Mouse (Mus musculus): Measurements from ENCODE around the gene Bcl2l14. TPM values are rescaled to one million over a fixed set of nuclear protein-coding genes. Genes with fewer than 3 reads are reported as not detected.

Gene Bcl2l14
- polyA plus RNA-seq, 2 experiments, result 0.08 TPM; not detected in 1

- no peak overlapping the region for H3K27ac ChIP-seq
- DNase-seq (ENCODE audit: low read depth in 3 of 3, low spot score in 3 of 3), result no peak
- H3K4me2 ChIP-seq (ENCODE audit: low read depth), result no peak overlapping the region
- H3K27me3 ChIP-seq (ENCODE audit: control insufficient read depth, insufficient read depth, low read length), result no peaks in the 10 kb centered on the region
- WGBS (ENCODE audit: insufficient replicate concordance), result 75% methylated on average over 6 of the region's 6 CpGs
- no peaks in the 10 kb centered on the region for H3K9me3 ChIP-seq (ENCODE audit: control insufficient read depth, low read length)
- no peaks in the 10 kb centered on the region for H3K4me1 ChIP-seq (replicated peaks; ENCODE audit: control insufficient read depth in 2 of 2, insufficient read depth in 2 of 2, low read length in 1 of 2)
- TF ChIP-seq CTCF (IDR thresholded peaks at IDR 0.05; ENCODE audit: low read depth) (no peak), EP300 (IDR thresholded peaks at IDR 0.05; ENCODE audit: low read depth) (no peak)
- H3K36me3 ChIP-seq (replicated peaks; ENCODE audit: control insufficient read depth, insufficient read depth, low read depth), result peaks cover 14% of the 10 kb centered on the region
- no peak overlapping the region for H3K4me3 ChIP-seq (ENCODE audit: insufficient read depth in 1 of 2, low read depth in 2 of 2, low read length in 2 of 2)
- H3K9ac ChIP-seq (replicated peaks), result no peak overlapping the region
- no peak for ATAC-seq (ENCODE audit: insufficient read depth)
Observed at GRCm38 (mm10) chr6:134461175-134461574, 65.1 kb downstream of the Bcl2l14 start.

- DNase-seq (ENCODE audit: low read depth in 3 of 3, low spot score in 3 of 3), result no peak
- no peaks in the 10 kb centered on the region for H3K27me3 ChIP-seq (ENCODE audit: control insufficient read depth, insufficient read depth, low read length)
- no peak for TF ChIP-seq EP300 (IDR thresholded peaks at IDR 0.05; ENCODE audit: low read depth)
- TF ChIP-seq CTCF (IDR thresholded peaks at IDR 0.05; ENCODE audit: low read depth), result no peak
- WGBS (ENCODE audit: insufficient replicate concordance), result 82% methylated on average over 10 of the region's 10 CpGs
- H3K4me3 ChIP-seq (ENCODE audit: insufficient read depth in 1 of 2, low read depth in 2 of 2, low read length in 2 of 2), result no peak overlapping the region
- H3K9me3 ChIP-seq (ENCODE audit: control insufficient read depth, low read length), result no peaks in the 10 kb centered on the region
- H3K4me1 ChIP-seq (replicated peaks; ENCODE audit: control insufficient read depth in 2 of 2, insufficient read depth in 2 of 2, low read length in 1 of 2), result peaks cover 0 to 6% of the 10 kb centered on the region in 2 experiments; a peak in 2 of 4 replicates
- H3K36me3 ChIP-seq (replicated peaks; ENCODE audit: control insufficient read depth, insufficient read depth, low read depth), result peaks cover 16% of the 10 kb centered on the region
- ATAC-seq (ENCODE audit: insufficient read depth), result no peak
- H3K27ac ChIP-seq, result no peak overlapping the region
- H3K4me2 ChIP-seq (ENCODE audit: low read depth), result no peak overlapping the region
- no peak overlapping the region for H3K9ac ChIP-seq (replicated peaks)
Observed at GRCm38 (mm10) chr6:134466671-134467229, 70.6 kb downstream of the Bcl2l14 start.

DNA sequence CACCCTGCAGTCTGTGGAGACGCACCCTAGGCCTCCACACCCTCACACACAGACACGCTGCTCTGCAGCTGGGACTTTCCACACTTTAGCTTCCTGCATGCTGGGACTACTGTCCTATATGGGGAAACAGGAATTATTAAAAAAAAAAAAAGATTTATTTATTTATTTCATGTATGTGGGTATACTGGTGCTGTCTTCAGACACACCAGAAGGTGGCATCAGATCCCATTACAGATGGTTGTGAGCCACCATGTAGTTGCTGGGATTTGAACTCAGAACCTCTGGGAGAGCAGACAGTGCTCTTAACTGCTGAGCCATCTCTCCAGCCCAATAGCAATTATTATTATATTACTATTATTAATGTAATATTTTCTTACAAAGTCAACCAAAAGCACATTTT, 73.2 kb downstream of the Bcl2l14 start:
- H3K27ac ChIP-seq, result no peak overlapping the region
- no peak overlapping the region for H3K9ac ChIP-seq (replicated peaks)
- 91% methylated on average over 2 of the region's 2 CpGs for WGBS (ENCODE audit: insufficient replicate concordance)
- H3K36me3 ChIP-seq (replicated peaks; ENCODE audit: control insufficient read depth, insufficient read depth, low read depth), result peaks cover 12% of the 10 kb centered on the region; the same call in 1 of the 2 replicates
- DNase-seq (ENCODE audit: low read depth in 3 of 3, low spot score in 3 of 3) (no peak), ATAC-seq (ENCODE audit: insufficient read depth) (no peak)
- H3K4me2 ChIP-seq (ENCODE audit: low read depth), result no peak overlapping the region
- H3K27me3 ChIP-seq (ENCODE audit: control insufficient read depth, insufficient read depth, low read length), result no peaks in the 10 kb centered on the region
- peaks cover 0 to 6% of the 10 kb centered on the region in 2 experiments; a peak in 2 of 4 replicates for H3K4me1 ChIP-seq (replicated peaks; ENCODE audit: control insufficient read depth in 2 of 2, insufficient read depth in 2 of 2, low read length in 1 of 2)
- TF ChIP-seq CTCF (IDR thresholded peaks at IDR 0.05; ENCODE audit: low read depth), result no peak
- TF ChIP-seq EP300 (IDR thresholded peaks at IDR 0.05; ENCODE audit: low read depth), result no peak
- H3K9me3 ChIP-seq (ENCODE audit: control insufficient read depth, low read length), result no peaks in the 10 kb centered on the region
- no peak overlapping the region for H3K4me3 ChIP-seq (ENCODE audit: insufficient read depth in 1 of 2, low read depth in 2 of 2, low read length in 2 of 2)

DNA sequence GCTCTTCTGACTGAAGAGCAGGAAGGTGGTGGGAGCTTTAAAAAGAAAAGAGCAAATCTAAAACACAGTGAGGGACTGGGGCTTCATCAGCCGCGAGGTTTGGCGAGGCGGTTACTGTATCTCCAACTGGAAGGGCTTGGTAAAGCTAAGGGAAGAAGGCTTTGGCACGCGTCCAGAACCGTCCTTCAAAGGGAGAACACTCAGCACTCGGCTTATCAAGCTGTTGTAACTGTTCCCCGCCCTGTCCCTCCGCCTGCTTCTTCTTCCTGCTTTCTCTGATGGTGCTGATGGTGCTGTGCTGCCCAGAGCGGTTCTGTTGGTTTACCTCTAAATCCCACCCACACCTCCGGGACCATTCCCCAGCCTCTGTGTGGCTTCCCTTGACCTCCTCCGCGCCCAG, 74.7 kb downstream of the Bcl2l14 start:
- Histone ChIP-seq H3K27me3 (ENCODE audit: control insufficient read depth, insufficient read depth, low read length) (no peaks in the 10 kb centered on the region), H3K4me2 (ENCODE audit: low read depth) (no peak overlapping the region), H3K27ac (no peak overlapping the region), H3K4me3 (ENCODE audit: insufficient read depth in 1 of 2, low read depth in 2 of 2, low read length in 2 of 2) (no peak overlapping the region), H3K4me1 (replicated peaks; ENCODE audit: control insufficient read depth in 2 of 2, insufficient read depth in 2 of 2, low read length in 1 of 2) (peaks cover 0 to 6% of the 10 kb centered on the region in 2 experiments; a peak in 2 of 4 replicates), H3K9ac (replicated peaks) (no peak overlapping the region), H3K36me3 (replicated peaks; ENCODE audit: control insufficient read depth, insufficient read depth, low read depth) (peaks cover 8% of the 10 kb centered on the region; the same call in 1 of the 2 replicates), H3K9me3 (ENCODE audit: control insufficient read depth, low read length) (no peaks in the 10 kb centered on the region)
- TF ChIP-seq CTCF (IDR thresholded peaks at IDR 0.05; ENCODE audit: low read depth), result no peak
- TF ChIP-seq EP300 (IDR thresholded peaks at IDR 0.05; ENCODE audit: low read depth), result no peak
- ATAC-seq (ENCODE audit: insufficient read depth) (peak; percentile 76), DNase-seq (ENCODE audit: low read depth in 3 of 3, low spot score in 3 of 3) (peak; percentile 36 to 47 (median 45))
- 38% methylated on average over 14 of the region's 14 CpGs for WGBS (ENCODE audit: insufficient replicate concordance)

DNA sequence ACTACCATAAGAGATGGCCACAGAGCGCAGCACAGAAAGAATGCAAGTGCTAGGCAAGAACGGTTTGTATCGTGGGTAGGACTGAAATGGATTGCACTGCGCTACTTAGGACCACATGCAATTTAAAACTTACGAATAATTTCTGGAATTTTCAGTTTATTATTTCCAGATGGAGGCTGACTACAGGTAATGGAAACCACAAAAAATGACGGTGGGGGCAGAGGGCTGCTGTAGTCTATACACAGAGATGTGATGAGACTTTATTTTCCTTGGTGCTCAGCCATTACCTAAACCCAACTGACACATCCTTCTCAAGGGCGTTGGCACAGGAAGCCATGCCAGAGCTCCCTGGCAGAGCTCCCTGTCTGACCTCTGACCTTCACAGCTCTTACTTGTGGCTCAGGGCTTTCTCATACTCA, 77.0 kb downstream of the Bcl2l14 start:
- Histone ChIP-seq H3K27me3 (ENCODE audit: control insufficient read depth, insufficient read depth, low read length) (no peaks in the 10 kb centered on the region), H3K36me3 (replicated peaks; ENCODE audit: control insufficient read depth, insufficient read depth, low read depth) (peaks cover 8% of the 10 kb centered on the region; the same call in 1 of the 2 replicates), H3K9me3 (ENCODE audit: control insufficient read depth, low read length) (no peaks in the 10 kb centered on the region), H3K4me2 (ENCODE audit: low read depth) (no peak overlapping the region), H3K9ac (replicated peaks) (no peak overlapping the region), H3K27ac (no peak overlapping the region), H3K4me1 (replicated peaks; ENCODE audit: control insufficient read depth in 2 of 2, insufficient read depth in 2 of 2, low read length in 1 of 2) (peaks cover 0 to 6% of the 10 kb centered on the region in 2 experiments; a peak in 2 of 4 replicates), H3K4me3 (ENCODE audit: insufficient read depth in 1 of 2, low read depth in 2 of 2, low read length in 2 of 2) (no peak overlapping the region)
- no peak for DNase-seq (ENCODE audit: low read depth in 3 of 3, low spot score in 3 of 3)
- TF ChIP-seq EP300 (IDR thresholded peaks at IDR 0.05; ENCODE audit: low read depth) (no peak), CTCF (IDR thresholded peaks at IDR 0.05; ENCODE audit: low read depth) (no peak)
- no peak for ATAC-seq (ENCODE audit: insufficient read depth)
- 84% methylated on average over 7 of the region's 7 CpGs for WGBS (ENCODE audit: insufficient replicate concordance)

Measured in liver, embryonic 14.5 days (tissue).